Mouse (Mus musculus) heart, embryonic 13.5 days (tissue): Measurements from ENCODE around the gene Ggta1. TPM values are rescaled to one million over a fixed set of nuclear protein-coding genes. Genes with fewer than 3 reads are reported as not detected.
A peak's percentile ranks its signal among the peaks of the same experiment; 100 is the strongest.

Experiments used
- ATAC-seq: fragments of 200-750 bp; cut with Nextera tagmentation; 2 replicates; pipeline ENCODE4 v1.8.0; 2017; ENCODE audit warnings: moderate TSS enrichment; ENCODE audit not compliant: insufficient number of reproducible peaks, low FRiP score, low TSS enrichment; ENCODE audit errors: extremely low read depth
- H3K27ac ChIP-seq: fragments of 300-500 bp; sonication (generic); replicated peaks from 2 replicates; pipeline ENCODE4 v1.5.1; 2015; ENCODE audit warnings: moderate library complexity, mild to moderate bottlenecking, inconsistent platforms
- H3K27me3 ChIP-seq: fragments of 300-500 bp; sonication (generic); replicated peaks from 2 replicates; pipeline ENCODE4 v1.6.1; 2015; ENCODE audit warnings: mild to moderate bottlenecking, inconsistent platforms
- H3K36me3 ChIP-seq: fragments of 300-500 bp; sonication (generic); 2 replicates; pipeline ENCODE4 v1.6.1; 2015; ENCODE audit warnings: mild to moderate bottlenecking, inconsistent platforms
- H3K4me1 ChIP-seq: fragments of 300-500 bp; sonication (generic); 2 replicates; pipeline ENCODE4 v1.6.1; 2015; ENCODE audit warnings: inconsistent platforms
- H3K4me2 ChIP-seq: fragments of 300-500 bp; sonication (generic); 2 replicates; pipeline ENCODE4 v1.6.1; 2015; ENCODE audit warnings: inconsistent platforms, mild to moderate bottlenecking, moderate library complexity
- H3K4me3 ChIP-seq: fragments of 300-500 bp; sonication (generic); 2 replicates; pipeline ENCODE4 v1.5.1; 2015; ENCODE audit warnings: moderate library complexity, mild to moderate bottlenecking, inconsistent platforms
- H3K9ac ChIP-seq: fragments of 300-500 bp; sonication (generic); 2 replicates; pipeline ENCODE4 v1.6.1; 2015; ENCODE audit warnings: inconsistent platforms, mild to moderate bottlenecking, moderate library complexity
- H3K9me3 ChIP-seq: fragments of 300-500 bp; sonication (generic); 2 replicates; pipeline ENCODE4 v1.6.1; 2016; ENCODE audit warnings: inconsistent platforms
- WGBS: fragments of 180-500 bp; shearing (Covaris S2); methylation state at CpG from one replicate; pipeline ENCODE4 v1.1.7; 2015; ENCODE audit warnings: mixed read lengths; 5-methylcytosine and 5-hydroxymethylcytosine counted together
- polyA plus RNA-seq: library from polyadenylated mRNA; unstranded; fragments of >200 nt; fragmentation: Nextera tagmentation; extraction: Ambion mirVana; gene quantifications from 2 replicates; pipeline ENCODE4 v1.2.1, GENCODE M21; 2015

Ggta1 gene
- polyA plus RNA-seq, 1 experiment from 2014 or later, result 32.5 TPM

GRCm38 (mm10) chr2:35432472-35432871, 30.6 kb downstream of the Ggta1 start:
- H3K4me3 ChIP-seq, result peak overlapping the region; percentile 33
- WGBS, result 19% methylated on average over 7 of the region's 7 CpGs
- peak overlapping the region; percentile 65 for H3K4me2 ChIP-seq
- H3K4me1 ChIP-seq, result peaks cover 64% of the 10 kb centered on the region
- ATAC-seq, result peak; percentile 60; the same call in 1 of the 2 replicates
- no peaks in the 10 kb centered on the region for H3K9me3 ChIP-seq
- H3K27me3 ChIP-seq, result no peaks in the 10 kb centered on the region
- peak overlapping the region; percentile 66 for H3K9ac ChIP-seq
- H3K27ac ChIP-seq, result peak overlapping the region; percentile 81
- H3K36me3 ChIP-seq, result peaks cover 12% of the 10 kb centered on the region

- H3K4me2 ChIP-seq, result peak overlapping the region; percentile 65
- peak overlapping the region; percentile 81 for H3K27ac ChIP-seq
- WGBS, result 13% methylated on average over 7 of the region's 7 CpGs
- H3K9me3 ChIP-seq, result no peaks in the 10 kb centered on the region
- no peak for ATAC-seq
- H3K4me1 ChIP-seq, result peaks cover 66% of the 10 kb centered on the region
- H3K27me3 ChIP-seq, result no peaks in the 10 kb centered on the region
- H3K9ac ChIP-seq, result peak overlapping the region; percentile 66
- H3K4me3 ChIP-seq, result peak overlapping the region; percentile 33
- H3K36me3 ChIP-seq, result peaks cover 12% of the 10 kb centered on the region
Measured at GRCm38 (mm10) chr2:35432011-35432410, 31.0 kb downstream of the Ggta1 start.

DNA sequence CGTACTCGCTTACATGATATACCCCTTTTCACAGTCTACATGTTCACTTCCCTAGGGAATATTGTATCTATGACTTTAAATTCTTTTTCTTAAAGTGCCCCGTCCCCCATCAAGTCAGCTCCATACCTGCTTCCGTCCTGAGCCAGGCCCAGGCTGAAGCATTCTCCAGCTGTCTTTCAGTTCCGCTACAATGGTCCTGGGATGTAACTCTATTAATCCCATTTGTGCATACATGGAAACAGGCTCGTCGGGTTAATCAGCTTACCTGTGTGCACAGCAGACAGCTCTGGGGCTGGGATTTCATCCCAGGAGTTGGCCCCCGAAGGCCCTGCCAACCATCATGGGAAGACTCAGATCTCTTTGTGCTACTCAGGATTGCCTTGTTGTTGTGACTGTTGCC, 32.2 kb downstream of the Ggta1 start:
- 88% methylated on average over 8 of the region's 8 CpGs for WGBS
- Histone ChIP-seq H3K4me2 (0 out of 2 replicates have a peak overlapping the region, but pooled peaks have one; percentile 65), H3K36me3 (peaks cover 6% of the 10 kb centered on the region; the same call in 1 of the 2 replicates), H3K9ac (no peak overlapping the region), H3K9me3 (no peaks in the 10 kb centered on the region), H3K4me3 (no peak overlapping the region), H3K4me1 (peaks cover 66% of the 10 kb centered on the region), H3K27me3 (no peaks in the 10 kb centered on the region), H3K27ac (no peak overlapping the region)
- no peak for ATAC-seq

- no peak overlapping the region for H3K27ac ChIP-seq
- no peak for ATAC-seq
- no peaks in the 10 kb centered on the region for H3K9me3 ChIP-seq
- H3K4me1 ChIP-seq, result peaks cover 47% of the 10 kb centered on the region
- no peak overlapping the region for H3K9ac ChIP-seq
- no peaks in the 10 kb centered on the region for H3K27me3 ChIP-seq
- no peak overlapping the region for H3K4me3 ChIP-seq
- WGBS, result 72% methylated on average over 4 of the region's 4 CpGs
- H3K36me3 ChIP-seq, result peaks cover 19% of the 10 kb centered on the region
- H3K4me2 ChIP-seq, result no peak overlapping the region
Measured at GRCm38 (mm10) chr2:35428615-35429300, 34.3 kb downstream of the Ggta1 start.

DNA sequence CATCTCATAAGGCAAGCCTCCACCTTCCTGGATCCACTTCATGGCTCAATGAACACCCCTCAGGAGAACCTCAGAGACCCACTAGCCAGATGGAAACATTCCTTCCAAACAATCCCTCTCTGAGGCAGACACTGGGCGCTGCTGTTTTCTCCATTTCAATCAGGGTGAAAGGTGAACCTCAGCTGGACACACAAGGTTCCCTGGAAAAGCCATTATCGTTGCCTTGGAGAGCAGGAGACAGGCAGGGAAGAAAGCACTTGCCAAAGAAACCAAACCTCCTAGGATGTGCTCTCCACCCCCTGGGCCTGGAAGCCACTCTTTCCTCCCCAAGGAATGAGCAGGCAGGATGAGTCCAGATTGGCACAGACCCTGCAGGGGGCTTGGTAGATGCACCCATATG, 35.5 kb downstream of the Ggta1 start:
- H3K9ac ChIP-seq, result no peak overlapping the region
- H3K4me2 ChIP-seq, result no peak overlapping the region
- H3K36me3 ChIP-seq, result peaks cover 30% of the 10 kb centered on the region
- 50% methylated on average over 2 of the region's 2 CpGs for WGBS
- H3K27ac ChIP-seq, result no peak overlapping the region
- no peaks in the 10 kb centered on the region for H3K27me3 ChIP-seq
- H3K9me3 ChIP-seq, result no peaks in the 10 kb centered on the region
- peaks cover 35% of the 10 kb centered on the region for H3K4me1 ChIP-seq
- no peak for ATAC-seq
- no peak overlapping the region for H3K4me3 ChIP-seq

GRCm38 (mm10) chr2:35423711-35424339, 39.2 kb downstream of the Ggta1 start:
- Histone ChIP-seq H3K4me2 (no peak overlapping the region), H3K27ac (no peak overlapping the region), H3K9me3 (peaks cover 11% of the 10 kb centered on the region), H3K4me1 (peaks cover 14% of the 10 kb centered on the region), H3K36me3 (peaks cover 62% of the 10 kb centered on the region), H3K9ac (no peak overlapping the region), H3K4me3 (no peak overlapping the region), H3K27me3 (no peaks in the 10 kb centered on the region)
- no peak for ATAC-seq
- 88% methylated on average over 1 of the region's 1 CpGs for WGBS

GRCm38 (mm10) chr2:35422384-35422783, 40.6 kb downstream of the Ggta1 start:
- Histone ChIP-seq H3K9ac (no peak overlapping the region), H3K4me1 (peaks cover 8% of the 10 kb centered on the region), H3K27ac (no peak overlapping the region), H3K9me3 (peaks cover 12% of the 10 kb centered on the region), H3K4me2 (no peak overlapping the region), H3K27me3 (no peaks in the 10 kb centered on the region), H3K4me3 (no peak overlapping the region), H3K36me3 (peaks cover 67% of the 10 kb centered on the region)
- WGBS, result 86% methylated on average over 3 of the region's 3 CpGs
- ATAC-seq, result no peak

DNA sequence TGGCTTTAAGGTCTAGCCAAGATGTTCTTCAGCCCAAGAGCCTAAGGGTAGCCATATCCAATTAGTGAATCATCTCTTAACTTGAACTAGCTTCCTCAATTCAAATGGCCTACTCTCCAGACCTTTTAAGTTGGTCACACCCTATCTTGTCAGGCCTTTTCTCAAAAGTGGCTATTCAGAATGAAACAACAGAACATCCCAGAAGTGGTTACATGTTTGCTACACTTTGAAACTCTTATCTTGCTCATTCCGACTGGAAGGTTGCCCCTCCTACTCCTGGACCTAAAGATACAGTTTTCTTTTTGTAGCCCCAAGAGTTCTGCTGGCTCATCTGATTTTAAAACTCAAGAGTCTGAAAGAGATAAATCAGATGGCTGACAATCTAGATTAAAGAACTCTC, 42.4 kb downstream of the Ggta1 start:
- Histone ChIP-seq H3K4me1 (peaks cover 11% of the 10 kb centered on the region; the same call in 1 of the 2 replicates), H3K9me3 (peaks cover 12% of the 10 kb centered on the region), H3K9ac (no peak overlapping the region), H3K36me3 (peaks cover 67% of the 10 kb centered on the region), H3K4me2 (no peak overlapping the region), H3K27ac (no peak overlapping the region), H3K4me3 (no peak overlapping the region), H3K27me3 (no peaks in the 10 kb centered on the region)
- WGBS, result 40% methylated on average over 1 of the region's 1 CpGs
- ATAC-seq, result no peak

GRCm38 (mm10) chr2:35419671-35420070, 43.4 kb downstream of the Ggta1 start:
- no peak overlapping the region for H3K27ac ChIP-seq
- H3K27me3 ChIP-seq, result no peaks in the 10 kb centered on the region
- ATAC-seq, result no peak
- H3K9ac ChIP-seq, result no peak overlapping the region
- WGBS, result 90% methylated on average over 2 of the region's 2 CpGs
- peaks cover 64% of the 10 kb centered on the region for H3K36me3 ChIP-seq
- H3K4me1 ChIP-seq, result peaks cover 11% of the 10 kb centered on the region; the same call in 1 of the 2 replicates
- peaks cover 12% of the 10 kb centered on the region for H3K9me3 ChIP-seq
- H3K4me2 ChIP-seq, result no peak overlapping the region
- H3K4me3 ChIP-seq, result no peak overlapping the region

- Histone ChIP-seq H3K4me2 (no peak overlapping the region), H3K9ac (no peak overlapping the region), H3K36me3 (peaks cover 59% of the 10 kb centered on the region), H3K9me3 (peaks cover 12% of the 10 kb centered on the region), H3K27me3 (no peaks in the 10 kb centered on the region), H3K4me3 (no peak overlapping the region), H3K27ac (no peak overlapping the region), H3K4me1 (peaks cover 14% of the 10 kb centered on the region)
- no peak for ATAC-seq
- 89% methylated on average over 4 of the region's 4 CpGs for whole genome bisulfite sequencing
Measured at GRCm38 (mm10) chr2:35419243-35419642, 43.8 kb downstream of the Ggta1 start.

- no peak for ATAC-seq
- Histone ChIP-seq H3K9ac (no peak overlapping the region), H3K4me2 (no peak overlapping the region), H3K4me1 (peaks cover 24% of the 10 kb centered on the region), H3K9me3 (peaks cover 12% of the 10 kb centered on the region), H3K27me3 (no peaks in the 10 kb centered on the region), H3K36me3 (peaks cover 43% of the 10 kb centered on the region), H3K27ac (peak overlapping the region; percentile 9), H3K4me3 (no peak overlapping the region)
- 50% methylated on average over 1 of the region's 1 CpGs for WGBS
Measured at GRCm38 (mm10) chr2:35417231-35417630, 45.8 kb downstream of the Ggta1 start.
